Mouse (Mus musculus): Measurements from ENCODE around the gene Ctnnal1. TPM values are rescaled to one million over a fixed set of nuclear protein-coding genes. Genes with fewer than 3 reads are reported as not detected.
A peak's percentile ranks its signal among the peaks of the same experiment; 100 is the strongest.
"Not testable (repeated sequence)": the region's sequence is repeated elsewhere in the genome, so short reads cannot be mapped to it uniquely, and the experiment has no call there.

Gene Ctnnal1
- polyA plus RNA-seq, 1 experiment: 9.0 TPM

- H3K36me3 ChIP-seq (replicated peaks; ENCODE audit: low read length): peaks cover 67% of the 10 kb centered on the region
- TF ChIP-seq FLI1 (IDR thresholded peaks at IDR 0.05; ENCODE audit: low read length) (no peak), GATA1 (IDR thresholded peaks at IDR 0.05; ENCODE audit: borderline replicate concordance, low read length) (no peak)
- no peaks in the 10 kb centered on the region; the same call in 1 of the 2 replicates for H3K9me3 ChIP-seq
- H3K4me3 ChIP-seq (replicated peaks): no peak overlapping the region
- H3K4me1 ChIP-seq: peaks cover 43% of the 10 kb centered on the region
- no peaks in the 10 kb centered on the region for H3K27me3 ChIP-seq (replicated peaks)
These were observed 32.5 kb upstream of the Ctnnal1 start for GRCm38 (mm10) chr4:56897511-56897910.

- Histone ChIP-seq H3K36me3 (replicated peaks; ENCODE audit: low read length) (peaks cover 57% of the 10 kb centered on the region), H3K27me3 (replicated peaks) (no peaks in the 10 kb centered on the region), H3K4me1 (peaks cover 68% of the 10 kb centered on the region), H3K9me3 (no peaks in the 10 kb centered on the region), H3K4me3 (replicated peaks) (no peak overlapping the region)
- TF ChIP-seq GATA1 (IDR thresholded peaks at IDR 0.05; ENCODE audit: borderline replicate concordance, low read length) (no peak), FLI1 (IDR thresholded peaks at IDR 0.05; ENCODE audit: low read length) (no peak)
These were observed 29.2 kb upstream of the Ctnnal1 start for GRCm38 (mm10) chr4:56894196-56894595.

GRCm38 (mm10) chr4:56892501-56893115 lies 27.6 kb upstream of the Ctnnal1 start:
- Histone ChIP-seq H3K27me3 (replicated peaks) (no peaks in the 10 kb centered on the region), H3K4me3 (replicated peaks) (peak overlapping the region; percentile 86), H3K36me3 (replicated peaks; ENCODE audit: low read length) (peaks cover 53% of the 10 kb centered on the region), H3K9me3 (no peaks in the 10 kb centered on the region), H3K4me1 (peaks cover 69% of the 10 kb centered on the region)
- TF ChIP-seq GATA1 (IDR thresholded peaks at IDR 0.05; ENCODE audit: borderline replicate concordance, low read length) (no peak), FLI1 (IDR thresholded peaks at IDR 0.05; ENCODE audit: low read length) (no peak)

GRCm38 (mm10) chr4:56888483-56888882 lies 23.5 kb upstream of the Ctnnal1 start:
- no peak for TF ChIP-seq FLI1 (IDR thresholded peaks at IDR 0.05; ENCODE audit: low read length)
- no peak for TF ChIP-seq GATA1 (IDR thresholded peaks at IDR 0.05; ENCODE audit: borderline replicate concordance, low read length)
- Histone ChIP-seq H3K36me3 (replicated peaks; ENCODE audit: low read length) (peaks cover 54% of the 10 kb centered on the region), H3K9me3 (no peaks in the 10 kb centered on the region), H3K4me3 (replicated peaks) (no peak overlapping the region), H3K27me3 (replicated peaks) (no peaks in the 10 kb centered on the region), H3K4me1 (peaks cover 76% of the 10 kb centered on the region)

GRCm38 (mm10) chr4:56886286-56886979 lies 21.4 kb upstream of the Ctnnal1 start:
- Histone ChIP-seq H3K4me1 (peaks cover 71% of the 10 kb centered on the region), H3K27me3 (replicated peaks) (no peaks in the 10 kb centered on the region), H3K4me3 (replicated peaks) (no peak overlapping the region), H3K36me3 (replicated peaks; ENCODE audit: low read length) (peaks cover 63% of the 10 kb centered on the region), H3K9me3 (no peaks in the 10 kb centered on the region)
- TF ChIP-seq GATA1 (IDR thresholded peaks at IDR 0.05; ENCODE audit: borderline replicate concordance, low read length) (peak; percentile 79; the same call in 1 of the 3 replicates), FLI1 (IDR thresholded peaks at IDR 0.05; ENCODE audit: low read length) (no peak)

GRCm38 (mm10) chr4:56880036-56880703 lies 15.2 kb upstream of the Ctnnal1 start:
- Histone ChIP-seq H3K4me3 (replicated peaks) (no peak overlapping the region), H3K4me1 (peaks cover 32% of the 10 kb centered on the region), H3K36me3 (replicated peaks; ENCODE audit: low read length) (peaks cover 69% of the 10 kb centered on the region), H3K27me3 (replicated peaks) (no peaks in the 10 kb centered on the region), H3K9me3 (no peaks in the 10 kb centered on the region)
- no peak for TF ChIP-seq FLI1 (IDR thresholded peaks at IDR 0.05; ENCODE audit: low read length)
- TF ChIP-seq GATA1 (IDR thresholded peaks at IDR 0.05; ENCODE audit: borderline replicate concordance, low read length): no peak

- Histone ChIP-seq H3K4me3 (replicated peaks) (no peak overlapping the region), H3K36me3 (replicated peaks; ENCODE audit: low read length) (peaks cover 69% of the 10 kb centered on the region), H3K4me1 (peaks cover 20% of the 10 kb centered on the region), H3K9me3 (no peaks in the 10 kb centered on the region), H3K27me3 (replicated peaks) (no peaks in the 10 kb centered on the region)
- TF ChIP-seq FLI1 (IDR thresholded peaks at IDR 0.05; ENCODE audit: low read length) (no peak), GATA1 (IDR thresholded peaks at IDR 0.05; ENCODE audit: borderline replicate concordance, low read length) (no peak)
These were observed 14.0 kb upstream of the Ctnnal1 start for GRCm38 (mm10) chr4:56878971-56879370.

GRCm38 (mm10) chr4:56870541-56870940 lies 5.6 kb upstream of the Ctnnal1 start:
- Histone ChIP-seq H3K36me3 (replicated peaks; ENCODE audit: low read length) (peaks cover 12% of the 10 kb centered on the region), H3K4me1 (peaks cover 14% of the 10 kb centered on the region)
- not testable (repeated sequence) for H3K27me3 ChIP-seq (replicated peaks); H3K4me3 ChIP-seq (replicated peaks); H3K9me3 ChIP-seq

- H3K36me3 ChIP-seq (replicated peaks; ENCODE audit: low read length): peaks cover 7% of the 10 kb centered on the region
- no peaks in the 10 kb centered on the region for H3K9me3 ChIP-seq
- no peak overlapping the region for H3K4me3 ChIP-seq (replicated peaks)
- TF ChIP-seq GATA1 (IDR thresholded peaks at IDR 0.05; ENCODE audit: borderline replicate concordance, low read length) (no peak), FLI1 (IDR thresholded peaks at IDR 0.05; ENCODE audit: low read length) (no peak)
- H3K27me3 ChIP-seq (replicated peaks): no peaks in the 10 kb centered on the region
- H3K4me1 ChIP-seq: peaks cover 38% of the 10 kb centered on the region
These were observed 2.8 kb upstream of the Ctnnal1 start for GRCm38 (mm10) chr4:56867761-56868160.

GRCm38 (mm10) chr4:56865971-56866370 lies 983 bp upstream of the Ctnnal1 start:
- TF ChIP-seq GATA1 (IDR thresholded peaks at IDR 0.05; ENCODE audit: borderline replicate concordance, low read length) (no peak), FLI1 (IDR thresholded peaks at IDR 0.05; ENCODE audit: low read length) (no peak)
- H3K36me3 ChIP-seq (replicated peaks; ENCODE audit: low read length): peaks cover 11% of the 10 kb centered on the region
- H3K4me1 ChIP-seq: peaks cover 53% of the 10 kb centered on the region
- H3K27me3 ChIP-seq (replicated peaks): no peaks in the 10 kb centered on the region
- H3K9me3 ChIP-seq: no peaks in the 10 kb centered on the region
- H3K4me3 ChIP-seq (replicated peaks): no peak overlapping the region

Data from megakaryocyte, embryonic 14.5 days (primary cell).